Mouse (Mus musculus) Patski (cell line): ENCODE data around the gene Cenpm. TPM values are rescaled to one million over a fixed set of nuclear protein-coding genes. Genes with fewer than 3 reads are reported as not detected.

Experiments used
- ATAC-seq: fragments of 100-300 bp; one replicate; pipeline ENCODE4 v1.8.0; 2021
- CTCF ChIA-PET: fragments of 350-600 bp; sonication (Branson Sonifier 250); formaldehyde crosslinking; loops from one replicate; lab custom pipeline; 2022; ENCODE audit warnings: inconsistent platforms; lab: Charles Lee
- POLR2A ChIA-PET: fragments of 350-600 bp; sonication (Branson Sonifier 250); formaldehyde crosslinking; loops from one replicate; lab custom pipeline; 2022; ENCODE audit warnings: antibody characterized with exemption, inconsistent platforms; lab: Charles Lee
- DNase-seq: peaks from one replicate; pipeline ENCODE4 v3.0.0-alpha.2; 2011; ENCODE audit warnings: low read depth, low spot score
- H3K27me3 ChIP-seq: fragments of 371-371 bp; one replicate; pipeline ENCODE4 v1.5.1; 2021
- CTCF ChIP-seq: fragments of 100-300 bp; IDR thresholded peaks from one replicate; pipeline ENCODE4 v1.5.1; 2021
- in situ Hi-C: fragments of 300-500 bp; cut with MboI; formaldehyde crosslinking; loops from 3 replicates; pipeline ENCODE4 v1.11.1; 2018; ENCODE audit warnings: low pct_unique_long_range_greater_than_20kb, mixed read lengths
- polyA plus RNA-seq: library from polyadenylated mRNA; unstranded; gene quantifications from one replicate; pipeline ENCODE4 v1.2.3, GENCODE M21; 2021

The Cenpm gene
- polyA plus RNA-seq, 1 experiment from 2014 or later, result 17.7 TPM

DNA sequence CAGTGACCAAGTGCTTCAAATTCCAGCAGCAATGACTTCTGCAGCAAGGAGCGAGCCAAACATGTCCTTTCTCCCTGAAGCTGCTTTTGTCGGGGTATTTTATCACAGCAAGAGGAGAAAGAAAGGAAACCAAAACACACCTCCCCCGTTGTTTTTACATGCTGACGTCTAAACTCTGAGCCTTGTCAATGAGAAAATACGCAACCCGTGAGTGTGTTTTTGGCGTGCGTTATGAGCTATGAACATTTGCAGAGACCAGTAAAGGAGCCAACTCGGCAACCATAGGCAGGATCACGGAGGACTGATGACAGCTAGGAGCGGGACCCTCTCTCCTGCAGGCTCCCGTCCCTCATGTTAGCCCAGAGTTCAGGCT is 820 bp downstream of the Cenpm start:
- peak; percentile 15 for ATAC-seq
- ChIA-PET POLR2A (interaction anchor here (0.5 kb wide), 1 partner anchor 1949 kb away, joined by 3 read pairs; no protein-coding TSS in a partner anchor), CTCF (interaction anchor here (0.7 to 1.4 kb wide), 2 partner anchors 12 to 79 kb away, joined by 3 read pairs; no protein-coding TSS in a partner anchor)
- no peaks in the 10 kb centered on the region for H3K27me3 ChIP-seq
- no peak for DNase-seq
- in situ Hi-C loops, result no loop called here
- no peak for TF ChIP-seq CTCF

DNA sequence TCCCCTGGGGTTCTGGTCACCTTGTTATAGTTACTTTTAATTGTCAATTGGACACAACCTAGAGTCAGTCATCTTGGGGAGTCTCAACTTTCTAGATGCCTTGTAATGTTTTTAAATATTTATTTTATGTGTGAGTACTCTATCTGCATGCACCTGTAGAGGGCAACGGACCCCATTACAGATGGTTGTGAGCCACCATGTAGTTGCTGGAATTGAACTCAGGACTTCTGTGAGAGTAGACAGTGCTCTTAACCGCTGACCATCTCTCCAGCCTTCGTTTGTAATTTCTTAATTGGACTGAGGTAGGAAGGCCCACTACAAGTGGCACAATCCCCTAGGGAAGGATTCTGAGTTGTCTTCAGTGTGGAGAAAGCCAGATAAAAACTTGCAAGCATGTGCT is 1.2 kb downstream of the Cenpm start:
- CTCF ChIA-PET, result interaction anchor here (1.4 kb wide), 1 partner anchor 79 kb away, joined by 3 read pairs; no protein-coding TSS in a partner anchor
- in situ Hi-C loops, result no loop called here
- ATAC-seq, result no peak
- TF ChIP-seq CTCF, result no peak
- no peaks in the 10 kb centered on the region for H3K27me3 ChIP-seq
- POLR2A ChIA-PET, result interaction anchor here (0.5 kb wide), 1 partner anchor 1950 kb away, joined by 3 read pairs; no protein-coding TSS in a partner anchor
- DNase-seq, result no peak

DNA sequence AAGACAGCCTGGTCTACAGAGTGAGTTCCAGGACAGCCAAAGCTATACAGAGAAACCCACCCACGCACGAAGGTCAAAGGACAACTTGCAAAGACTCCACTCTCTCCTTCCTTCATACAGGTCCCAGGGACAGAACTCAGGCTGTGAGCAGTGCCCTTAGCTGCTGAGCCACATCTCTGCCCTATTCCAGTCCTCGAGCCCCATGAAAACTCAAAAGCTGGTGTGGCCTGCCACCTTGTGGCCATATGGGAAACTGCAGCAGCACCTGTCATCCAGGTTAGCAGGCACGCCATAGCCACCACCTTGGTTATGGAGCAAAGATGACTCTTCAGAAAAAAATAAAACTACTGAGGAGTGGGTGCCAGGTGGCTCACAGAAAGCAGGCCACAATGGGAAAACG is 8.0 kb downstream of the Cenpm start:
- POLR2A ChIA-PET, result interaction anchor here (0.9 kb wide), 1 partner anchor 112 kb away, joined by 5 read pairs; no protein-coding TSS in a partner anchor
- DNase-seq (peak; percentile 20), ATAC-seq (peak; percentile 48)
- in situ Hi-C loops, result loop anchor here (5.0 kb wide), 2 partner anchors 94 to 169 kb away; partner anchors contain the start of gene Mei1
- H3K27me3 ChIP-seq, result no peaks in the 10 kb centered on the region
- no peak for TF ChIP-seq CTCF
- CTCF ChIA-PET, result interaction anchor here (0.7 to 3.1 kb wide), 13 partner anchors 12 to 192 kb away, joined by 3 to 16 read pairs (median 3); partner anchors contain the start of gene Srebf2

DNA sequence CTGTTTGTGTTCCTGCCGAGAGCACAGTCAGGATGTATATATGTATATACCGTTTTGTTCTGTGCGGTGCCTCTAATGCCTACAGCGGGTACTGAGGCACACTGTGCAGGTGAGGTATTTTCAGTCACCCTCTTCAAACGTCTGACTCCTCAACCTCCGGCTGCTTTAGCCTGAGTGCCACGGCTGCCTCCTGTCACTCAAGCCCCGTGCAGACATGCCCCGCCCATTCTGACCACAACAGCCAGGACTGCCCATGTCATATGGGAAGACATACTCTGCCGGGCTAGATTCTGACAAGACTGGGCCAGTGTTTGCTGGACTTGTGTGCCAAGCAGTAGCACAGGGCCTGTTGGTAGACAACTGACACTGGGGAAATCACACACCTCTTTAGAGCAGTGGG is 8.9 kb downstream of the Cenpm start:
- ChIA-PET POLR2A (no interaction called here), CTCF (no interaction called here)
- no peaks in the 10 kb centered on the region for H3K27me3 ChIP-seq
- no peak for DNase-seq
- in situ Hi-C loops, result loop anchor here (5.0 kb wide), 2 partner anchors 93 to 168 kb away; partner anchors contain the start of gene Mei1
- ATAC-seq, result no peak
- TF ChIP-seq CTCF, result no peak

DNA sequence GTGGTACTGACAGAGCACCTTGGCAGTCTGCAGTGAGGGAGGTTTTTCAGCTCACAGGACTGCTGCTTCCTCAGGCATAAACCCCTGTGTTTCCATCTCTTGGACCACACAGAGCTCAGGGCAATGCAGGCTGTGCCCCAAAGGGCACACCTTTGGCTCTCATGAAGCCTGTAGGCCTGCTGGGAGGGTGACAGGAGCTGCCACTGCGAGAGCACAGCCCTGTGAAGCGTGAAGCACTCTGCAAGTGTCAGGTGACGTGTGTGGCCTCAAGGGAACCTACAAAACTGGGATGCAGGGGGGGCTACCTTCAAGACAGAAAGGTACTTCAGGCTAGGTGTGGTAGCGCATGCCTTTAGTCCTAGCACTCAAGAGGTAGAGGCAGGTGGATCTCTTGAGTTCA is 11.9 kb downstream of the Cenpm start:
- no peaks in the 10 kb centered on the region for H3K27me3 ChIP-seq
- ATAC-seq (no peak), DNase-seq (no peak)
- no peak for TF ChIP-seq CTCF
- ChIA-PET CTCF (interaction anchor here (0.9 kb wide), 1 partner anchor 89 kb away, joined by 3 read pairs; no protein-coding TSS in a partner anchor), POLR2A (no interaction called here)
- in situ Hi-C loops, result no loop called here

DNA sequence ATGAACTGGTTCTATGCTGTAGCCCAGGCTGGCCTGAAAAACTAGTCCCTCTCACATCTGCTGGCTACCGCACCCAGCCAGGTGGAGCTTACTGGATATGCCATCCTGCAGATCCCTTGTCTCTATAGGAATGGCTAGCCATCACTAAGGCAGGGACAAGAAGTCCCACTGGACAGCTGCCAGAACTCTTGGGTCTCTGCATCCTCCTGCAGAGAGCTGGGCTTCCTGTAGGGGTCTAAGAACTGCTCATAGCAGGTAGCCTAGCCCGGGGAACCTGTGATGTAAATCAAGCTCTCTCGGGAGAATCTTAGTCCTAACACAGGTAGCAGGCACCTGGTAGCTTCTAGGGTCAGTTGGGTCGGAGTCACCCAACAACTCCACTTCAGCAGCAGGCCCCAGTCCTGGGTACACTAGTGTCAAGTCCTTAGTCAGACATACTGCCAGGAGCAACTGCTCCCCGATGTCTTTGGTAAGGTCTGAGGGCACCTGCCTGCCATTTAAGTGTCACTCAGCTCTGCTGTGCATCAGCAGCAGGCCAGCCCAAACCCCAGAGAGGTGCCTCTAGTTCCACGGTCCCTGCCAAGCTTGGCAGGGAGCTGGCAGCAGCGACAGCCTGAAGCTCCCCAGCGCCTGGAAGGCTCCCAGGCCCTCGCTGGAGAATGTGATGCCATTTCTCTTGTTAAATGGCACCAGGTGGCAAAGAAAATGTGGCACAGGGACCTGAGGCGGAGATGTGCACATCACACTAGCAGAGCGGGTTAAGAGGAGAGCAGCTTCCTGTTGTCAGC is 12.8 kb downstream of the Cenpm start:
- H3K27me3 ChIP-seq, result no peaks in the 10 kb centered on the region
- DNase-seq, result no peak
- in situ Hi-C loops, result no loop called here
- ChIA-PET CTCF (interaction anchor here (1.1 kb wide), 1 partner anchor 12 kb away, joined by 3 read pairs; no protein-coding TSS in a partner anchor), POLR2A (no interaction called here)
- ATAC-seq, result no peak
- TF ChIP-seq CTCF, result no peak

DNA sequence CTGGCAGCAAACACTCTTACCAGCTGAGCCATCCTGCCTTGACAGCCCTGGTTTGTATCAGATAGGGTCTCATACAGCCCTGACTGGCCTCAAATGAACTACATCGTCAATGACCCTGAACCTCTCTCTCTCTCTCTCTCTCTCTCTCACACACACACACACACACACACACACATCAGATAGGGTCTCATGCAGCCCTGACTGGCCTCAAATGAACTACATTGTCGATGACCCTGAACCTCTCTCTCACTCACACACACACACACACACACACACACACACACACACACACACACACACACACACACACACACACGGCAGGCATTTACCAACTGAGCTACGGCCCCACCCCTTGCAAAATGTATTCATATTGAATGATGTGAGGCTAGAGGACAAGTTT is 13.4 kb downstream of the Cenpm start:
- POLR2A ChIA-PET, result no interaction called here
- DNase-seq, result no peak
- CTCF ChIA-PET, result interaction anchor here (1.1 kb wide), 1 partner anchor 13 kb away, joined by 3 read pairs; no protein-coding TSS in a partner anchor
- in situ Hi-C loops, result no loop called here
- no peak for TF ChIP-seq CTCF
- no peak for ATAC-seq
- H3K27me3 ChIP-seq, result no peaks in the 10 kb centered on the region

DNA sequence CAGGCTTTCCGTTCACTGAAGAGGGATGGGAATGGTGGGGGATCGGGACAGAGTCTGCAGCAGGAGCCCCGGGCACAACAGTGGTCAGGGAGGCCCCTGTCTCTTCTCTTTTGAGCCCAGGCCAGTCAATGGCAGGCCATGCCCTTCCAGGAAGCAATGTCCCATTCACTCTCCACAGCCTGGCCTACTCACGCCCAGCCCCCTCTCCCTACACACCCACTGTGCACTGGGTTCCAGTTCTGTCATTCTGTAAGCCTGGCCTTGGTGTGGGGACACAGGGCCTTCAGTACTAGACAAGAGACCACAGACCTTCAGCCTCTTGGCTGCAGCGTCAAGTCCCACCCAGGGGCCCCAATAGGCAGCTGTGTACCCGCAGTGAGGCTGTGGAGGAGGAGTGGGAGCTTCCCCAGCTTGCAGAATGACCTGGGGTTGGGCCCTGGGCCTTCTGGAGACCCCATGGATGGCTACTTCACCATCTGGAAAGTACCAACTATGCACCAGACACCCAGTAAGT is 14.4 kb downstream of the Cenpm start:
- TF ChIP-seq CTCF, result no peak
- ChIA-PET POLR2A (no interaction called here), CTCF (no interaction called here)
- DNase-seq (no peak), ATAC-seq (no peak)
- in situ Hi-C loops, result no loop called here
- no peaks in the 10 kb centered on the region for H3K27me3 ChIP-seq

DNA sequence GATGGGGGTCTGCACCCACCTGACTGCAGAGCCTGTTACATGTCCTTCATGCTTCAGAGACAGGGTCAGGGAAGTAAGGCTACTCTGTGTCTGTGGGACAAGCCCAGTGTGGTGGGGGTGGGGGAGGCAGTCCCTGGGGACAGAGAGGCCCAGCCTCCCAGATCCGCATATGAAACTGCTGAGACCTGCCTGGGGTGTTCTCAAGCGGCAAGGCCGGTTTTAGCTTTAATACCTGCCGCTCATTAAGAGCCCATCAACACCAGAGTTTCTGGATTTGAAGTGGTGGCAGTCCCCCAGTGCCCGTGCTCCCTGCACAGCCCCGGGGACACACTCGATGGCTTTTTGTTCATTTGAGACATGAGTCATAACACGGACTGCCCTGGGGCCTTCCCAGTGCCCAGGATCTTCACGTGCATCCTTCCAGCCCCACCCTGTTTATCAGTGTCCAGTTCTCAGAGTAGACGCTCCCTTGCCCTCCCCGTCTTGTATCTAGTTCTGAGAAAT is 15.0 kb downstream of the Cenpm start:
- no peak for TF ChIP-seq CTCF
- POLR2A ChIA-PET, result no interaction called here
- no peaks in the 10 kb centered on the region for H3K27me3 ChIP-seq
- no peak for ATAC-seq
- DNase-seq, result no peak
- in situ Hi-C loops, result no loop called here
- CTCF ChIA-PET, result no interaction called here

DNA sequence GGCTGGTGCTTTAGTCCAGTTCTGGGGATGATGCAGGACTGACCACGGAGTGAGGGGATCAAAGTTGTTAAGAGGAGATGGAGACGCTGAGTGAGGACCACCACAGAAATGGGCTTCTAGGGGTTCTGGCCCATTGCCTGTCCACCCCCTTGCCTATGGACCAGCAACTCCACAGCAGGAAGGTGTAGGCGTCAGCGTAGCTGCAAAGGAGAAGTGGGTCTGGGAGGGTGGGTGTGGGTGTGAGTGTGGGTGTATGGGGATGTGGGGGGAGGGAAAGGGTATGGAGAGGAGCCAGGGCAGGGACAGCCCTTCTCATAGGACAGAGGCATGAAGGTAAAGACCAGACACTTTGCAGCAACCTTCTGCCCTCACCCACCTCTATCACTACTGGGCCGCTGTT is 18.8 kb downstream of the Cenpm start:
- DNase-seq, result no peak
- in situ Hi-C loops, result no loop called here
- TF ChIP-seq CTCF, result no peak
- H3K27me3 ChIP-seq, result peaks cover 7% of the 10 kb centered on the region
- ATAC-seq, result no peak
- POLR2A ChIA-PET, result no interaction called here
- CTCF ChIA-PET, result no interaction called here
